Mouse (Mus musculus) lung, postnatal 0 days (tissue): ENCODE measurements around the gene Mrpl54.

Experiments
- CTCF ChIP-seq: IDR thresholded peaks from 2 replicates; pipeline ENCODE4 v1.5.1; 2016; ENCODE audit warnings: antibody characterized with exemption, mild to moderate bottlenecking
- EP300 ChIP-seq: IDR thresholded peaks from 2 replicates; pipeline ENCODE4 v1.6.1; 2016; ENCODE audit warnings: antibody characterized with exemption, mild to moderate bottlenecking, control low read depth

GRCm38 (mm10) chr10:81303258-81303657 lies 36.5 kb upstream of the Mrpl54 start:
- TF ChIP-seq CTCF = no peak
- no peak for TF ChIP-seq EP300
